Comparison of ENCODE assay signal across 10 mouse cellular contexts in the genomic region with DNA sequence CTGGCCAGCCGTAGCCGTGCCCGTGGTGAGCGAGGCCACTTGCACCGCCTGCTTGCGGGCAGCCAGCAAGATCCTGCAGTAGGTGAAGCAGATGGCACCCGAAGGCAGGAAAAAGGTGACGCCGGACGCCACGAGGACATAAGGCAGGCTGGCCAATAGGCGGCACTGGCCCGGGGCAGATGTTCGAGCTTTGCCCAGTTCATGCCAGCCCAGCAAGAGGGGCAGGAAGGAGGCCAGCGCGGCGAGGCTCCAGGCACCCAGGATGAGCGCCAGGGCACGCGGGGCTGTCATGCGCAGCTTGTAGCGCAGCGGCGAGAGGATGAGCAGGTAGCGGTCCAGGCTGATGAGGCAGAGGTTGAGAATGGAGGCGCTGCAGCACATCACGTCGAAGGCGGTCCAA. TPM values are rescaled to one million over a fixed set of nuclear protein-coding genes. Genes with fewer than 3 reads are reported as not detected.
DNase-seq lines count a peak whose midpoint lies in the region; ATAC-seq and TF ChIP-seq lines count a peak whose summit lies in the region.
"Had no signal": no experiment of that assay in that cellular context is flagged by ENCODE, and none has a peak within 500 bp of the region (broad histone marks: within the 10 kb centered on the region; RNA-seq: fewer than 3 reads in every experiment).

No protein-coding gene starts in this region.

- no peak for ATAC-seq in heart, embryonic 15.5 days (replicated peaks; ENCODE audit: insufficient number of reproducible peaks, insufficient read depth, low FRiP score, low read depth)
- no peak for ATAC-seq in forebrain, embryonic 15.5 days (replicated peaks)
- no peak for ATAC-seq in limb, embryonic 14.5 days (ENCODE audit: low FRiP score, low read depth)
- no peak for ATAC-seq in megakaryocyte-erythroid progenitor cell, adult 5-6 weeks (replicated peaks; ENCODE audit: low FRiP score, low TSS enrichment, poor library complexity, severe bottlenecking)

- intact Hi-C loops in heart, postnatal 14 days (cut with DNase I): no loop called here

- H3K27ac ChIP-seq in heart, embryonic 15.5 days: no peak overlapping the region
- H3K27ac ChIP-seq in forebrain, embryonic 15.5 days (replicated peaks): no peak overlapping the region
- H3K27ac ChIP-seq in limb, embryonic 14.5 days (replicated peaks; ENCODE audit: low read depth, low read length): no peak overlapping the region

- no peak overlapping the region for H3K9ac ChIP-seq in heart, embryonic 15.5 days
- no peak overlapping the region for H3K9ac ChIP-seq in forebrain, embryonic 15.5 days (replicated peaks)
- no peak overlapping the region for H3K9ac ChIP-seq in limb, embryonic 14.5 days (ENCODE audit: low read depth, low read length, severe bottlenecking)

- 17% methylated on average over 29 of the region's 29 CpGs for WGBS in heart, embryonic 15.5 days
- WGBS in forebrain, embryonic 15.5 days: 19% methylated on average over 29 of the region's 29 CpGs
- WGBS in limb, embryonic 14.5 days: 20% methylated on average over 29 of the region's 29 CpGs

- H3K4me2 ChIP-seq in heart, embryonic 15.5 days: peak overlapping the region; percentile 95
- peak overlapping the region; percentile 76 for H3K4me2 ChIP-seq in forebrain, embryonic 15.5 days (replicated peaks)
- H3K4me2 ChIP-seq in limb, embryonic 14.5 days (replicated peaks; ENCODE audit: low read depth, low read length, severe bottlenecking): peak overlapping the region; percentile 91

- H3K4me1 ChIP-seq in heart, embryonic 15.5 days (replicated peaks): peaks cover 17% of the 10 kb centered on the region
- peaks cover 18% of the 10 kb centered on the region for H3K4me1 ChIP-seq in forebrain, embryonic 15.5 days
- peaks cover 3% of the 10 kb centered on the region; the same call in 1 of the 2 replicates for H3K4me1 ChIP-seq in limb, embryonic 14.5 days (ENCODE audit: control insufficient read depth, insufficient read depth, low read length)

- H3K4me3 ChIP-seq in heart, embryonic 15.5 days: peak overlapping the region; percentile 53
- H3K4me3 ChIP-seq in forebrain, embryonic 15.5 days: peak overlapping the region; percentile 58
- H3K4me3 ChIP-seq in limb, embryonic 14.5 days (replicated peaks; ENCODE audit: low read length): peak overlapping the region; percentile 61

- H3K27me3 ChIP-seq in heart, embryonic 15.5 days: peaks cover 78% of the 10 kb centered on the region
- H3K27me3 ChIP-seq in forebrain, embryonic 15.5 days: peaks cover 41% of the 10 kb centered on the region
- peaks cover 41% of the 10 kb centered on the region for H3K27me3 ChIP-seq in limb, embryonic 14.5 days (ENCODE audit: control insufficient read depth, insufficient read depth, low read length)

- DNase-seq in heart, postnatal 14 days: no peak
- DNase-seq in brain, adult 2 months (ENCODE audit: low read depth, low spot score): peak; percentile 40
- no peak for DNase-seq in limb, embryonic 14.5 days (ENCODE audit: low spot score)
- no peak for DNase-seq in ovary, postnatal 14 days (ENCODE audit: low spot score)
- DNase-seq in T-cell, adult 2 months (ENCODE audit: low spot score): no peak
- DNase-seq: heart, adult 18-20 months; left cerebral cortex, postnatal 4 days had no signal

- H3K36me3 ChIP-seq in heart, embryonic 15.5 days: no peaks in the 10 kb centered on the region
- no peaks in the 10 kb centered on the region for H3K36me3 ChIP-seq in forebrain, embryonic 15.5 days
- H3K36me3 ChIP-seq in limb, embryonic 14.5 days (ENCODE audit: control insufficient read depth, insufficient read depth, low read length): no peaks in the 10 kb centered on the region

- no peak for TF ChIP-seq POLR2A in limb, embryonic 14.5 days (IDR thresholded peaks at IDR 0.05; ENCODE audit: borderline replicate concordance, extremely low read depth, insufficient read depth, insufficient read length)

- no peaks in the 10 kb centered on the region for H3K9me3 ChIP-seq in heart, embryonic 15.5 days (replicated peaks)
- H3K9me3 ChIP-seq in forebrain, embryonic 15.5 days: no peaks in the 10 kb centered on the region
- no peaks in the 10 kb centered on the region for H3K9me3 ChIP-seq in limb, embryonic 14.5 days (ENCODE audit: control insufficient read depth, low read length)

RNA-seq across cellular contexts. Expression of gene Htr6, which starts 1.3 kb away (rescaled TPM):
- polyA plus RNA-seq in heart, embryonic 15.5 days (2015; fragmentation: Nextera tagmentation; extraction: Ambion mirVana): not detected in 2 replicates
- total RNA-seq in heart, postnatal 14 days (2021): not detected
- 0.28 and 0.37 TPM in 2 replicates for polyA plus RNA-seq in forebrain, embryonic 15.5 days (2015; fragmentation: Nextera tagmentation; extraction: Ambion mirVana)
- polyA plus RNA-seq in limb, embryonic 14.5 days (2012; rRNA removed): 1.2 and 2.2 TPM in 2 replicates
- polyA plus RNA-seq in limb, embryonic 14.5 days (2014; fragmentation: Nextera tagmentation; extraction: Ambion mirVana): 0.22 and 0.35 TPM in 2 replicates
- total RNA-seq in megakaryocyte-erythroid progenitor cell, adult 5-6 weeks (2014; fragmentation: Nextera tagmentation): not detected in 2 replicates
- total RNA-seq in megakaryocyte-erythroid progenitor cell, adult 5-6 weeks (2017): not detected in 2 replicates
- total RNA-seq: heart, adult 18-20 months had no signal

RNA-seq across cellular contexts. Expression of gene Nbl1, which starts 18.7 kb away (rescaled TPM):
- polyA plus RNA-seq in heart, embryonic 15.5 days (2015; fragmentation: Nextera tagmentation; extraction: Ambion mirVana): 21.4 and 34.5 TPM in 2 replicates
- total RNA-seq in heart, postnatal 14 days (2021): 10 to 100 TPM; 32.1 to 32.2 TPM
- 23.5 and 24.6 TPM in 2 replicates for polyA plus RNA-seq in forebrain, embryonic 15.5 days (2015; fragmentation: Nextera tagmentation; extraction: Ambion mirVana)
- polyA plus RNA-seq in limb, embryonic 14.5 days (2012; rRNA removed): 149 and 171 TPM in 2 replicates
- 157 and 176 TPM in 2 replicates for polyA plus RNA-seq in limb, embryonic 14.5 days (2014; fragmentation: Nextera tagmentation; extraction: Ambion mirVana)
- not detected in 2 replicates for total RNA-seq in megakaryocyte-erythroid progenitor cell, adult 5-6 weeks (2014; fragmentation: Nextera tagmentation)
- not detected in 2 replicates for total RNA-seq in megakaryocyte-erythroid progenitor cell, adult 5-6 weeks (2017)

RNA-seq across cellular contexts. Expression of gene Minos1, which starts 56.9 kb away (rescaled TPM):
- polyA plus RNA-seq in heart, embryonic 15.5 days (2015; fragmentation: Nextera tagmentation; extraction: Ambion mirVana): 589 and 818 TPM in 2 replicates
- total RNA-seq in heart, postnatal 14 days (2021): 100 to 1,000 TPM; 731 to 790 TPM
- 390 and 438 TPM in 2 replicates for polyA plus RNA-seq in forebrain, embryonic 15.5 days (2015; fragmentation: Nextera tagmentation; extraction: Ambion mirVana)
- polyA plus RNA-seq in limb, embryonic 14.5 days (2012; rRNA removed): 122 and 178 TPM in 2 replicates
- 460 and 510 TPM in 2 replicates for polyA plus RNA-seq in limb, embryonic 14.5 days (2014; fragmentation: Nextera tagmentation; extraction: Ambion mirVana)
- 461 and 512 TPM in 2 replicates for total RNA-seq in megakaryocyte-erythroid progenitor cell, adult 5-6 weeks (2014; fragmentation: Nextera tagmentation)
- total RNA-seq in megakaryocyte-erythroid progenitor cell, adult 5-6 weeks (2017): 209 and 264 TPM in 2 replicates
